Mouse (Mus musculus): Measurements from ENCODE around the gene Cyb5r1.

The Cyb5r1 gene

GRCm38 (mm10) chr1:134405509-134406413 lies at the start of gene Cyb5r1:
Cyb5r1 (plus strand) TSS chr1:134405559.
- DNase-seq = peak; percentile 87

GRCm38 (mm10) chr1:134357461-134357860 lies 47.9 kb upstream of the Cyb5r1 start:
- no peak for DNase-seq

GRCm38 (mm10) chr1:134360656-134361055 lies 44.7 kb upstream of the Cyb5r1 start:
- DNase-seq = no peak

- DNase-seq = no peak
These were observed 44.0 kb upstream of the Cyb5r1 start for GRCm38 (mm10) chr1:134361195-134361856.

GRCm38 (mm10) chr1:134361857-134362212 lies 43.5 kb upstream of the Cyb5r1 start, which contains the start of gene Tmem183a:
Tmem183a (minus strand) TSS chr1:134361979.
- DNase-seq = peak; percentile 98

GRCm38 (mm10) chr1:134363194-134363593 lies 42.2 kb upstream of the Cyb5r1 start:
- no peak for DNase-seq

- no peak for DNase-seq
These were observed 39.9 kb upstream of the Cyb5r1 start for GRCm38 (mm10) chr1:134365491-134365890.

GRCm38 (mm10) chr1:134368777-134369337 lies 36.5 kb upstream of the Cyb5r1 start:
- DNase-seq = peak; percentile 84

- no peak for DNase-seq
These were observed 31.2 kb upstream of the Cyb5r1 start for GRCm38 (mm10) chr1:134374124-134374523.

GRCm38 (mm10) chr1:134381051-134381450 lies 24.3 kb upstream of the Cyb5r1 start:
- no peak for DNase-seq

- peak; percentile 26 for DNase-seq
These were observed 23.3 kb upstream of the Cyb5r1 start for GRCm38 (mm10) chr1:134381795-134382625.

GRCm38 (mm10) chr1:134384581-134384980 lies 20.8 kb upstream of the Cyb5r1 start:
- DNase-seq = no peak

GRCm38 (mm10) chr1:134385176-134385575 lies 20.2 kb upstream of the Cyb5r1 start:
- DNase-seq = no peak

GRCm38 (mm10) chr1:134385666-134386065 lies 19.7 kb upstream of the Cyb5r1 start, which contains the start of gene 4933406M09Rik:
4933406M09Rik (plus strand) TSS chr1:134385940.
- DNase-seq = no peak

GRCm38 (mm10) chr1:134393827-134394226 lies 11.5 kb upstream of the Cyb5r1 start:
- DNase-seq = no peak

GRCm38 (mm10) chr1:134398210-134398609 lies 7.1 kb upstream of the Cyb5r1 start:
- DNase-seq = no peak

- DNase-seq = no peak
These were observed 5.6 kb upstream of the Cyb5r1 start for GRCm38 (mm10) chr1:134399735-134400134.

GRCm38 (mm10) chr1:134406414-134406771 lies 1.0 kb downstream of the Cyb5r1 start:
- DNase-seq = no peak

- DNase-seq = peak; percentile 28
These were observed 2.7 kb downstream of the Cyb5r1 start for GRCm38 (mm10) chr1:134408080-134408479.

- DNase-seq = no peak
These were observed 6.6 kb downstream of the Cyb5r1 start for GRCm38 (mm10) chr1:134411706-134412629.

GRCm38 (mm10) chr1:134414038-134414437 lies 8.7 kb downstream of the Cyb5r1 start:
- DNase-seq = no peak

All from kidney, postnatal 10 days (tissue).